Mouse (Mus musculus): ENCODE results near the gene Plbd2. TPM values are rescaled to one million over a fixed set of nuclear protein-coding genes. Genes with fewer than 3 reads are reported as not detected.

Plbd2 gene
- polyA plus RNA-seq, 1 experiment from 2014 or later: 30.9 TPM

- H3K27me3 ChIP-seq (ENCODE audit: control insufficient read depth, insufficient read depth, low read length): no peaks in the 10 kb centered on the region
- no peak overlapping the region for H3K9ac ChIP-seq (replicated peaks; ENCODE audit: low read depth, low read length)
- WGBS: 96% methylated on average over 2 of the region's 2 CpGs
- no peak for ATAC-seq (ENCODE audit: low read depth)
- no peaks in the 10 kb centered on the region for H3K36me3 ChIP-seq (ENCODE audit: control insufficient read depth, insufficient read depth, low read length)
- no peaks in the 10 kb centered on the region for H3K4me1 ChIP-seq (ENCODE audit: control insufficient read depth, insufficient read depth, low read length)
- no peak overlapping the region for H3K4me2 ChIP-seq (ENCODE audit: low read depth, low read length)
- H3K9me3 ChIP-seq (ENCODE audit: control insufficient read depth, low read length): no peaks in the 10 kb centered on the region
- no peak overlapping the region for H3K4me3 ChIP-seq (ENCODE audit: low read depth, low read length)
- no peak overlapping the region for H3K27ac ChIP-seq (ENCODE audit: low read depth, low read length)
Observed at GRCm38 (mm10) chr5:120473361-120473760, 30.1 kb downstream of the Plbd2 start.

GRCm38 (mm10) chr5:120472770-120473169 is 30.7 kb downstream of the Plbd2 start, which contains the start of gene Sdsl:
TSS of gene Sdsl (minus strand) at chr5:120472810.
- ATAC-seq (ENCODE audit: low read depth): no peak
- 84% methylated on average over 8 of the region's 8 CpGs for WGBS
- Histone ChIP-seq H3K27me3 (ENCODE audit: control insufficient read depth, insufficient read depth, low read length) (no peaks in the 10 kb centered on the region), H3K4me1 (ENCODE audit: control insufficient read depth, insufficient read depth, low read length) (no peaks in the 10 kb centered on the region), H3K27ac (ENCODE audit: low read depth, low read length) (no peak within 1 kb of the TSS), H3K9me3 (ENCODE audit: control insufficient read depth, low read length) (no peaks in the 10 kb centered on the region), H3K36me3 (ENCODE audit: control insufficient read depth, insufficient read depth, low read length) (no peaks in the 10 kb centered on the region), H3K9ac (replicated peaks; ENCODE audit: low read depth, low read length) (no peak within 1 kb of the TSS), H3K4me3 (ENCODE audit: low read depth, low read length) (no peak within 1 kb of the TSS), H3K4me2 (ENCODE audit: low read depth, low read length) (no peak within 1 kb of the TSS)

- Histone ChIP-seq H3K36me3 (ENCODE audit: control insufficient read depth, insufficient read depth, low read length) (no peaks in the 10 kb centered on the region), H3K9ac (replicated peaks; ENCODE audit: low read depth, low read length) (no peak overlapping the region), H3K27ac (ENCODE audit: low read depth, low read length) (no peak overlapping the region), H3K9me3 (ENCODE audit: control insufficient read depth, low read length) (no peaks in the 10 kb centered on the region), H3K27me3 (ENCODE audit: control insufficient read depth, insufficient read depth, low read length) (no peaks in the 10 kb centered on the region), H3K4me2 (ENCODE audit: low read depth, low read length) (no peak overlapping the region), H3K4me1 (ENCODE audit: control insufficient read depth, insufficient read depth, low read length) (no peaks in the 10 kb centered on the region), H3K4me3 (ENCODE audit: low read depth, low read length) (no peak overlapping the region)
- no peak for ATAC-seq (ENCODE audit: low read depth)
- 47% methylated on average over 4 of the region's 4 CpGs for WGBS
Observed at GRCm38 (mm10) chr5:120471538-120471937, 31.9 kb downstream of the Plbd2 start.

GRCm38 (mm10) chr5:120468830-120469229 is 34.6 kb downstream of the Plbd2 start:
- Histone ChIP-seq H3K27me3 (ENCODE audit: control insufficient read depth, insufficient read depth, low read length) (no peaks in the 10 kb centered on the region), H3K9ac (replicated peaks; ENCODE audit: low read depth, low read length) (no peak overlapping the region), H3K9me3 (ENCODE audit: control insufficient read depth, low read length) (no peaks in the 10 kb centered on the region), H3K4me2 (ENCODE audit: low read depth, low read length) (no peak overlapping the region), H3K4me3 (ENCODE audit: low read depth, low read length) (no peak overlapping the region), H3K4me1 (ENCODE audit: control insufficient read depth, insufficient read depth, low read length) (no peaks in the 10 kb centered on the region), H3K27ac (ENCODE audit: low read depth, low read length) (no peak overlapping the region), H3K36me3 (ENCODE audit: control insufficient read depth, insufficient read depth, low read length) (no peaks in the 10 kb centered on the region)
- ATAC-seq (ENCODE audit: low read depth): no peak
- WGBS: 83% methylated on average over 6 of the region's 6 CpGs

GRCm38 (mm10) chr5:120468336-120468735 is 35.1 kb downstream of the Plbd2 start:
- Histone ChIP-seq H3K4me1 (ENCODE audit: control insufficient read depth, insufficient read depth, low read length) (no peaks in the 10 kb centered on the region), H3K27ac (ENCODE audit: low read depth, low read length) (no peak overlapping the region), H3K9ac (replicated peaks; ENCODE audit: low read depth, low read length) (no peak overlapping the region), H3K4me3 (ENCODE audit: low read depth, low read length) (no peak overlapping the region), H3K36me3 (ENCODE audit: control insufficient read depth, insufficient read depth, low read length) (no peaks in the 10 kb centered on the region), H3K4me2 (ENCODE audit: low read depth, low read length) (no peak overlapping the region), H3K27me3 (ENCODE audit: control insufficient read depth, insufficient read depth, low read length) (no peaks in the 10 kb centered on the region), H3K9me3 (ENCODE audit: control insufficient read depth, low read length) (no peaks in the 10 kb centered on the region)
- WGBS: 84% methylated on average over 5 of the region's 5 CpGs
- ATAC-seq (ENCODE audit: low read depth): no peak

- Histone ChIP-seq H3K27ac (ENCODE audit: low read depth, low read length) (no peak overlapping the region), H3K36me3 (ENCODE audit: control insufficient read depth, insufficient read depth, low read length) (no peaks in the 10 kb centered on the region), H3K9me3 (ENCODE audit: control insufficient read depth, low read length) (no peaks in the 10 kb centered on the region), H3K9ac (replicated peaks; ENCODE audit: low read depth, low read length) (no peak overlapping the region), H3K4me1 (ENCODE audit: control insufficient read depth, insufficient read depth, low read length) (no peaks in the 10 kb centered on the region), H3K27me3 (ENCODE audit: control insufficient read depth, insufficient read depth, low read length) (no peaks in the 10 kb centered on the region), H3K4me3 (ENCODE audit: low read depth, low read length) (peak overlapping the region; percentile 11; the same call in 1 of the 2 replicates), H3K4me2 (ENCODE audit: low read depth, low read length) (peak overlapping the region; percentile 29; the same call in 1 of the 2 replicates)
- WGBS: 23% methylated on average over 4 of the region's 4 CpGs
- no peak for ATAC-seq (ENCODE audit: low read depth)
Observed at GRCm38 (mm10) chr5:120467026-120467425, 36.4 kb downstream of the Plbd2 start.

- ATAC-seq (ENCODE audit: low read depth): no peak
- Histone ChIP-seq H3K9me3 (ENCODE audit: control insufficient read depth, low read length) (no peaks in the 10 kb centered on the region), H3K27me3 (ENCODE audit: control insufficient read depth, insufficient read depth, low read length) (no peaks in the 10 kb centered on the region), H3K36me3 (ENCODE audit: control insufficient read depth, insufficient read depth, low read length) (no peaks in the 10 kb centered on the region), H3K27ac (ENCODE audit: low read depth, low read length) (no peak overlapping the region), H3K9ac (replicated peaks; ENCODE audit: low read depth, low read length) (no peak overlapping the region), H3K4me1 (ENCODE audit: control insufficient read depth, insufficient read depth, low read length) (no peaks in the 10 kb centered on the region), H3K4me3 (ENCODE audit: low read depth, low read length) (no peak overlapping the region), H3K4me2 (ENCODE audit: low read depth, low read length) (no peak overlapping the region)
- 93% methylated on average over 6 of the region's 6 CpGs for WGBS
Observed at GRCm38 (mm10) chr5:120465860-120466259, 37.6 kb downstream of the Plbd2 start.

- H3K27ac ChIP-seq (ENCODE audit: low read depth, low read length): no peak overlapping the region
- H3K4me1 ChIP-seq (ENCODE audit: control insufficient read depth, insufficient read depth, low read length): no peaks in the 10 kb centered on the region
- no peak overlapping the region for H3K4me3 ChIP-seq (ENCODE audit: low read depth, low read length)
- no peaks in the 10 kb centered on the region for H3K27me3 ChIP-seq (ENCODE audit: control insufficient read depth, insufficient read depth, low read length)
- no peak overlapping the region for H3K4me2 ChIP-seq (ENCODE audit: low read depth, low read length)
- no peak overlapping the region for H3K9ac ChIP-seq (replicated peaks; ENCODE audit: low read depth, low read length)
- WGBS: 42% methylated on average over 5 of the region's 5 CpGs
- no peaks in the 10 kb centered on the region for H3K9me3 ChIP-seq (ENCODE audit: control insufficient read depth, low read length)
- no peaks in the 10 kb centered on the region for H3K36me3 ChIP-seq (ENCODE audit: control insufficient read depth, insufficient read depth, low read length)
- ATAC-seq (ENCODE audit: low read depth): no peak
Observed at GRCm38 (mm10) chr5:120465062-120465461, 38.4 kb downstream of the Plbd2 start.

GRCm38 (mm10) chr5:120464321-120464720 is 39.1 kb downstream of the Plbd2 start:
- Histone ChIP-seq H3K27ac (ENCODE audit: low read depth, low read length) (no peak overlapping the region), H3K36me3 (ENCODE audit: control insufficient read depth, insufficient read depth, low read length) (no peaks in the 10 kb centered on the region), H3K9ac (replicated peaks; ENCODE audit: low read depth, low read length) (no peak overlapping the region), H3K4me3 (ENCODE audit: low read depth, low read length) (no peak overlapping the region), H3K4me2 (ENCODE audit: low read depth, low read length) (no peak overlapping the region), H3K27me3 (ENCODE audit: control insufficient read depth, insufficient read depth, low read length) (no peaks in the 10 kb centered on the region), H3K4me1 (ENCODE audit: control insufficient read depth, insufficient read depth, low read length) (no peaks in the 10 kb centered on the region), H3K9me3 (ENCODE audit: control insufficient read depth, low read length) (no peaks in the 10 kb centered on the region)
- no peak for ATAC-seq (ENCODE audit: low read depth)
- 72% methylated on average over 4 of the region's 4 CpGs for WGBS

GRCm38 (mm10) chr5:120461902-120462301 is 41.5 kb downstream of the Plbd2 start:
- no peaks in the 10 kb centered on the region for H3K9me3 ChIP-seq (ENCODE audit: control insufficient read depth, low read length)
- H3K9ac ChIP-seq (replicated peaks; ENCODE audit: low read depth, low read length): no peak overlapping the region
- WGBS: 69% methylated on average over 15 of the region's 15 CpGs
- H3K27ac ChIP-seq (ENCODE audit: low read depth, low read length): no peak overlapping the region
- H3K4me2 ChIP-seq (ENCODE audit: low read depth, low read length): no peak overlapping the region
- no peaks in the 10 kb centered on the region for H3K4me1 ChIP-seq (ENCODE audit: control insufficient read depth, insufficient read depth, low read length)
- ATAC-seq (ENCODE audit: low read depth): no peak
- no peak overlapping the region for H3K4me3 ChIP-seq (ENCODE audit: low read depth, low read length)
- H3K27me3 ChIP-seq (ENCODE audit: control insufficient read depth, insufficient read depth, low read length): no peaks in the 10 kb centered on the region
- no peaks in the 10 kb centered on the region for H3K36me3 ChIP-seq (ENCODE audit: control insufficient read depth, insufficient read depth, low read length)

Data from neural tube, embryonic 14.5 days (tissue).